Mouse (Mus musculus) forebrain, embryonic 13.5 days (tissue): Measurements from ENCODE around the gene Gale. TPM values are rescaled to one million over a fixed set of nuclear protein-coding genes. Genes with fewer than 3 reads are reported as not detected.
"Not testable (repeated sequence)": the region's sequence is repeated elsewhere in the genome, so short reads cannot be mapped to it uniquely, and the experiment has no call there.

ENCODE experiments used
- ATAC-seq: fragments of 200-750 bp; cut with Nextera tagmentation; 2 replicates; pipeline ENCODE4 v1.8.0; 2017
- H3K27ac ChIP-seq: fragments of 300-500 bp; sonication (generic); 2 replicates; pipeline ENCODE4 v1.5.1; 2015; ENCODE audit warnings: inconsistent platforms, mild to moderate bottlenecking, moderate library complexity
- H3K27me3 ChIP-seq: fragments of 300-500 bp; sonication (generic); 2 replicates; pipeline ENCODE4 v1.6.1; 2015; ENCODE audit warnings: mild to moderate bottlenecking, inconsistent platforms
- H3K36me3 ChIP-seq: fragments of 300-500 bp; sonication (generic); 2 replicates; pipeline ENCODE4 v1.6.1; 2015; ENCODE audit warnings: mild to moderate bottlenecking, inconsistent platforms; ENCODE audit not compliant: poor library complexity, severe bottlenecking
- H3K4me1 ChIP-seq: fragments of 300-500 bp; sonication (generic); 2 replicates; pipeline ENCODE4 v1.6.1; 2015; ENCODE audit warnings: inconsistent platforms
- H3K4me2 ChIP-seq: fragments of 300-500 bp; sonication (generic); 2 replicates; pipeline ENCODE4 v1.6.1; 2015; ENCODE audit warnings: inconsistent platforms, mild to moderate bottlenecking, moderate library complexity
- H3K4me3 ChIP-seq: fragments of 300-500 bp; sonication (generic); 2 replicates; pipeline ENCODE4 v1.5.1; 2015; ENCODE audit warnings: mild to moderate bottlenecking, inconsistent platforms
- H3K9ac ChIP-seq: fragments of 300-500 bp; sonication (generic); 2 replicates; pipeline ENCODE4 v1.6.1; 2015; ENCODE audit warnings: mild to moderate bottlenecking, inconsistent platforms
- H3K9me3 ChIP-seq: fragments of 300-500 bp; sonication (generic); replicated peaks from 2 replicates; pipeline ENCODE4 v1.6.1; 2016; ENCODE audit warnings: inconsistent platforms
- WGBS: fragments of 180-500 bp; shearing (Covaris S2); methylation state at CpG from one replicate; pipeline ENCODE4 v1.1.7; 2015; 5-methylcytosine and 5-hydroxymethylcytosine counted together
- polyA plus RNA-seq: library from polyadenylated mRNA; unstranded; fragments of >200 nt; fragmentation: Nextera tagmentation; extraction: Ambion mirVana; gene quantifications from 2 replicates; pipeline ENCODE4 v1.2.1, GENCODE M21; 2015

The Gale gene
- polyA plus RNA-seq, 1 experiment from 2014 or later, result 28.7 TPM

GRCm38 (mm10) chr4:135929405-135929804 lies 34.1 kb upstream of the Gale start:
- H3K4me2 ChIP-seq, result no peak overlapping the region
- H3K27me3 ChIP-seq, result no peaks in the 10 kb centered on the region
- no peak overlapping the region for H3K27ac ChIP-seq
- no peak overlapping the region for H3K4me3 ChIP-seq
- ATAC-seq, result no peak
- no peak overlapping the region for H3K9ac ChIP-seq
- H3K9me3 ChIP-seq, result no peaks in the 10 kb centered on the region
- no peaks in the 10 kb centered on the region for H3K4me1 ChIP-seq
- 88% methylated on average over 5 of the region's 5 CpGs for WGBS
- peaks cover 40% of the 10 kb centered on the region for H3K36me3 ChIP-seq

- Histone ChIP-seq H3K9ac (no peak overlapping the region), H3K4me2 (no peak overlapping the region), H3K36me3 (peaks cover 36% of the 10 kb centered on the region), H3K27me3 (no peaks in the 10 kb centered on the region), H3K4me1 (no peaks in the 10 kb centered on the region), H3K4me3 (no peak overlapping the region), H3K9me3 (no peaks in the 10 kb centered on the region), H3K27ac (no peak overlapping the region)
- no peak for ATAC-seq
- 91% methylated on average over 9 of the region's 9 CpGs for WGBS
Measured at GRCm38 (mm10) chr4:135929828-135930227, 33.7 kb upstream of the Gale start.

- no peaks in the 10 kb centered on the region for H3K27me3 ChIP-seq
- no peak overlapping the region for H3K4me2 ChIP-seq
- no peak overlapping the region for H3K9ac ChIP-seq
- H3K27ac ChIP-seq, result no peak overlapping the region
- ATAC-seq, result no peak
- no peaks in the 10 kb centered on the region for H3K9me3 ChIP-seq
- no peak overlapping the region for H3K4me3 ChIP-seq
- 0 out of 2 replicates have a peak, but pooled peaks cover 2% of the 10 kb centered on the region for H3K4me1 ChIP-seq
- WGBS, result 96% methylated on average over 8 of the region's 8 CpGs
- H3K36me3 ChIP-seq, result peaks cover 36% of the 10 kb centered on the region
Measured at GRCm38 (mm10) chr4:135930239-135930638, 33.3 kb upstream of the Gale start.

GRCm38 (mm10) chr4:135931832-135932231 lies 31.7 kb upstream of the Gale start:
- 60% methylated on average over 5 of the region's 5 CpGs for WGBS
- Histone ChIP-seq H3K4me2 (no peak overlapping the region), H3K36me3 (peaks cover 26% of the 10 kb centered on the region), H3K4me1 (0 out of 2 replicates have a peak, but pooled peaks cover 5% of the 10 kb centered on the region), H3K4me3 (no peak overlapping the region), H3K9me3 (no peaks in the 10 kb centered on the region), H3K9ac (no peak overlapping the region), H3K27ac (no peak overlapping the region), H3K27me3 (no peaks in the 10 kb centered on the region)
- no peak for ATAC-seq

GRCm38 (mm10) chr4:135934708-135935500 lies 28.6 kb upstream of the Gale start:
- WGBS, result 49% methylated on average over 12 of the region's 12 CpGs
- Histone ChIP-seq H3K36me3 (peaks cover 46% of the 10 kb centered on the region), H3K4me2 (no peak overlapping the region), H3K9ac (no peak overlapping the region), H3K4me3 (no peak overlapping the region), H3K4me1 (0 out of 2 replicates have a peak, but pooled peaks cover 5% of the 10 kb centered on the region), H3K9me3 (no peaks in the 10 kb centered on the region), H3K27me3 (no peaks in the 10 kb centered on the region), H3K27ac (no peak overlapping the region)
- ATAC-seq, result no peak

- H3K36me3 ChIP-seq, result peaks cover 42% of the 10 kb centered on the region
- no peak overlapping the region for H3K9ac ChIP-seq
- H3K4me3 ChIP-seq, result no peak overlapping the region
- H3K4me2 ChIP-seq, result no peak overlapping the region
- H3K27ac ChIP-seq, result no peak overlapping the region
- ATAC-seq, result no peak
- H3K27me3 ChIP-seq, result no peaks in the 10 kb centered on the region
- WGBS, result 67% methylated on average over 5 of the region's 5 CpGs
- H3K4me1 ChIP-seq, result 0 out of 2 replicates have a peak, but pooled peaks cover 5% of the 10 kb centered on the region
- no peaks in the 10 kb centered on the region for H3K9me3 ChIP-seq
Measured at GRCm38 (mm10) chr4:135935502-135935901, 28.0 kb upstream of the Gale start.

GRCm38 (mm10) chr4:135938858-135939257 lies 24.7 kb upstream of the Gale start:
- 82% methylated on average over 7 of the region's 7 CpGs for WGBS
- ATAC-seq, result no peak
- no peak overlapping the region for H3K9ac ChIP-seq
- H3K27ac ChIP-seq, result no peak overlapping the region
- no peak overlapping the region for H3K4me2 ChIP-seq
- 0 out of 2 replicates have a peak, but pooled peaks cover 5% of the 10 kb centered on the region for H3K4me1 ChIP-seq
- no peak overlapping the region for H3K4me3 ChIP-seq
- no peaks in the 10 kb centered on the region for H3K9me3 ChIP-seq
- H3K27me3 ChIP-seq, result no peaks in the 10 kb centered on the region
- peaks cover 33% of the 10 kb centered on the region for H3K36me3 ChIP-seq

- H3K36me3 ChIP-seq, result peaks cover 32% of the 10 kb centered on the region
- H3K9ac ChIP-seq, result not testable (repeated sequence)
- WGBS, result 82% methylated on average over 8 of the region's 8 CpGs
Measured at GRCm38 (mm10) chr4:135941026-135941425, 22.5 kb upstream of the Gale start.

GRCm38 (mm10) chr4:135942193-135942592 lies 21.3 kb upstream of the Gale start:
- Histone ChIP-seq H3K9me3 (no peaks in the 10 kb centered on the region), H3K4me2 (no peak overlapping the region), H3K27ac (no peak overlapping the region), H3K27me3 (no peaks in the 10 kb centered on the region), H3K4me3 (no peak overlapping the region), H3K4me1 (peaks cover 8% of the 10 kb centered on the region), H3K36me3 (peaks cover 32% of the 10 kb centered on the region), H3K9ac (no peak overlapping the region)
- 92% methylated on average over 6 of the region's 6 CpGs for WGBS
- ATAC-seq, result no peak

More at GRCm38 (mm10) chr4:135941026-135941425, 22.5 kb upstream of the Gale start:
- H3K4me3 ChIP-seq, H3K27ac ChIP-seq, H3K4me1 ChIP-seq, H3K9me3 ChIP-seq, H3K4me2 ChIP-seq, H3K27me3 ChIP-seq, ATAC-seq: not testable (repeated sequence)

- H3K36me3 ChIP-seq, result peaks cover 27% of the 10 kb centered on the region
- H3K4me1 ChIP-seq, result peaks cover 9% of the 10 kb centered on the region
- no peaks in the 10 kb centered on the region for H3K9me3 ChIP-seq
- ATAC-seq, result no peak
- no peak overlapping the region for H3K4me2 ChIP-seq
- no peak overlapping the region for H3K27ac ChIP-seq
- no peaks in the 10 kb centered on the region for H3K27me3 ChIP-seq
- 52% methylated on average over 4 of the region's 4 CpGs for WGBS
- H3K4me3 ChIP-seq, result no peak overlapping the region
- H3K9ac ChIP-seq, result no peak overlapping the region
Measured at GRCm38 (mm10) chr4:135943389-135943788, 20.1 kb upstream of the Gale start.

GRCm38 (mm10) chr4:135945706-135946105 lies 17.8 kb upstream of the Gale start:
- Histone ChIP-seq H3K4me3 (peak overlapping the region; percentile 79), H3K36me3 (peaks cover 12% of the 10 kb centered on the region), H3K4me1 (peaks cover 12% of the 10 kb centered on the region), H3K27me3 (no peaks in the 10 kb centered on the region), H3K4me2 (peak overlapping the region; percentile 84), H3K9ac (peak overlapping the region; percentile 31; the same call in 1 of the 2 replicates), H3K27ac (peak overlapping the region; percentile 64), H3K9me3 (no peaks in the 10 kb centered on the region)
- 75% methylated on average over 10 of the region's 10 CpGs for WGBS
- peak; percentile 17 for ATAC-seq

- WGBS, result under 1% methylated on average over 23 of the region's 23 CpGs
Measured at GRCm38 (mm10) chr4:135946278-135946658, 17.3 kb upstream of the Gale start, which contains the start of gene Hmgcl. Gene Hmgcl, plus strand, starts transcription at chr4:135946448.

More at GRCm38 (mm10) chr4:135946278-135946658, 17.3 kb upstream of the Gale start, which contains the start of gene Hmgcl:
- Histone ChIP-seq H3K4me2 (peak within 1 kb of the TSS; percentile 84), H3K27me3 (no peaks in the 10 kb centered on the region), H3K4me1 (peaks cover 12% of the 10 kb centered on the region), H3K36me3 (peaks cover 12% of the 10 kb centered on the region), H3K4me3 (peak within 1 kb of the TSS; percentile 79), H3K9ac (peak within 1 kb of the TSS; percentile 80), H3K27ac (peak within 1 kb of the TSS; percentile 64), H3K9me3 (0 out of 2 replicates have a peak, but pooled peaks cover under 1% of the 10 kb centered on the region)
- ATAC-seq, result peak; percentile 96
